Mouse (Mus musculus) neural tube, embryonic 14.5 days (tissue): ENCODE measurements around the gene Mblac2. TPM values are rescaled to one million over a fixed set of nuclear protein-coding genes. Genes with fewer than 3 reads are reported as not detected.
"Not testable (repeated sequence)": the region's sequence is repeated elsewhere in the genome, so short reads cannot be mapped to it uniquely, and the experiment has no call there.

Experiments
- ATAC-seq: fragments of 200-750 bp; cut with Nextera tagmentation; 2 replicates; pipeline ENCODE4 v1.8.0; 2017; ENCODE audit warnings: low read depth, mild to moderate bottlenecking, moderate TSS enrichment, moderate library complexity
- H3K27ac ChIP-seq: fragments of 300-500 bp; sonication (generic); 2 replicates; pipeline ENCODE4 v1.5.1; 2014; ENCODE audit warnings: low read depth, mild to moderate bottlenecking, control low read depth, low read length, moderate library complexity, mixed read lengths
- H3K27me3 ChIP-seq: fragments of 300-500 bp; sonication (generic); 2 replicates; pipeline ENCODE4 v1.6.1; 2014; ENCODE audit warnings: low read length; ENCODE audit not compliant: control insufficient read depth, insufficient read depth
- H3K36me3 ChIP-seq: fragments of 300-500 bp; sonication (generic); 2 replicates; pipeline ENCODE4 v1.6.1; 2014; ENCODE audit warnings: low read length, mixed read lengths; ENCODE audit not compliant: control insufficient read depth, insufficient read depth
- H3K4me1 ChIP-seq: fragments of 300-500 bp; sonication (generic); 2 replicates; pipeline ENCODE4 v1.6.1; 2014; ENCODE audit warnings: low read length; ENCODE audit not compliant: control insufficient read depth, insufficient read depth
- H3K4me2 ChIP-seq: fragments of 300-500 bp; sonication (generic); 2 replicates; pipeline ENCODE4 v1.6.1; 2014; ENCODE audit warnings: mild to moderate bottlenecking, low read depth, low read length, control low read depth
- H3K4me3 ChIP-seq: fragments of 300-500 bp; sonication (generic); 2 replicates; pipeline ENCODE4 v1.5.1; 2014; ENCODE audit warnings: low read depth, low read length, control low read depth, mixed read lengths
- H3K9ac ChIP-seq: fragments of 300-500 bp; sonication (generic); replicated peaks from 2 replicates; pipeline ENCODE4 v1.6.1; 2014; ENCODE audit warnings: low read depth, mild to moderate bottlenecking, control low read depth, low read length, mixed read lengths
- H3K9me3 ChIP-seq: fragments of 300-500 bp; sonication (generic); 2 replicates; pipeline ENCODE4 v1.6.1; 2016; ENCODE audit warnings: low read length; ENCODE audit not compliant: control insufficient read depth
- WGBS: fragments of 180-500 bp; shearing (Covaris S2); extraction: QIAGEN DNeasy Blood & Tissue Kit; methylation state at CpG from one replicate; pipeline ENCODE4 v1.1.7; 2014; 5-methylcytosine and 5-hydroxymethylcytosine counted together
- polyA plus RNA-seq: library from polyadenylated mRNA; unstranded; fragments of >200 nt; fragmentation: Nextera tagmentation; extraction: Ambion mirVana; gene quantifications from 2 replicates; pipeline ENCODE4 v1.2.1, GENCODE M21; 2014

Gene Mblac2
- polyA plus RNA-seq, 1 experiment from 2014 or later = 58.0 TPM

DNA sequence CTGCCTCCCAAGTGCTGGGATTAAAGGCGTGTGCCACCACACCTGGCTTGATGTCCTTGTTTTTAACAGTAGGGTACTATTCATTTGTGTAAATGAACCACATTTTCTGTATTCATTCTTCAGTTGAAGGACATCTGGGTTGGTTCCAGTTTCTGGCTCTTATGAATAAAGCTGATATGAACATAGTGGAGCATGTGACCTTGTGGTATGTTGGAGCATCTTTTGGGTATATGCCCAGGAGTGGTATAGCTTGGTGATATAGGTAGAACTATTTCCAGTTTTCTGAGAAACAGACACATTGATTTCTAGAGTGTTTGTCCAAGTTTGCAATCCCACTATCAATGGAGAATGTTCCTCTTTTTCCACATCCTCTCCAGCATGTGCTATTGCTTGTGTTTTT is 2.8 kb downstream of the Mblac2 start:
- H3K4me1 ChIP-seq = peaks cover 11% of the 10 kb centered on the region; the same call in 1 of the 2 replicates
- no peaks in the 10 kb centered on the region for H3K27me3 ChIP-seq
- no peak overlapping the region for H3K27ac ChIP-seq
- H3K4me3 ChIP-seq = no peak overlapping the region
- no peak overlapping the region for H3K9ac ChIP-seq
- H3K4me2 ChIP-seq = no peak overlapping the region
- ATAC-seq = no peak
- WGBS = 92% methylated on average over 1 of the region's 1 CpGs
- H3K36me3 ChIP-seq = no peaks in the 10 kb centered on the region
- H3K9me3 ChIP-seq = no peaks in the 10 kb centered on the region

- H3K4me1 ChIP-seq, H3K4me2 ChIP-seq, H3K27ac ChIP-seq, H3K27me3 ChIP-seq, ATAC-seq, H3K9me3 ChIP-seq, H3K4me3 ChIP-seq, H3K9ac ChIP-seq, H3K36me3 ChIP-seq: not testable (repeated sequence)
- WGBS = 61% methylated on average over 12 of the region's 12 CpGs
Observed at GRCm38 (mm10) chr13:81728141-81728540, 17.0 kb downstream of the Mblac2 start.

DNA sequence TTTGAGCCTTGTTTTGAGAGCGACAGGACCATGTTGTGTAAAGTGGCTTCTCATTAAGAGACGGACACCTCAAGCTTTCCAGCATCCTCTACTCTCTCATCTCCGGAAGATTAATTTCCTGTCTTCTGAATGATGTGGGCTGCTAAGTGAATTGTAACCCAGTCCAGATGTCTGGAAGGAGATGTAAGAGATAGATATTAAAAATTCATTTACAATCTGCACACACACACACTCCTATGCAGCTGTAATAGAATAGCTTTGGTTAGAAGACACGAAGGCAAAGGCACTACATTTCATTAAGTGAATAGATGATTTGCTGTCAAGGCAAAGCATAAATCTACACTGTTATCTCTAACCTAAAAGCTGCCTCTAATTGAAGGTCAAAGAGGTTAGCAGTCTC is 18.0 kb downstream of the Mblac2 start:
- Histone ChIP-seq H3K4me3 (no peak overlapping the region), H3K4me1 (no peaks in the 10 kb centered on the region), H3K36me3 (no peaks in the 10 kb centered on the region), H3K27ac (no peak overlapping the region), H3K27me3 (no peaks in the 10 kb centered on the region), H3K9me3 (no peaks in the 10 kb centered on the region), H3K9ac (no peak overlapping the region), H3K4me2 (no peak overlapping the region)
- WGBS = 69% methylated on average over 4 of the region's 4 CpGs
- ATAC-seq = peak; percentile 58; the same call in 1 of the 2 replicates

DNA sequence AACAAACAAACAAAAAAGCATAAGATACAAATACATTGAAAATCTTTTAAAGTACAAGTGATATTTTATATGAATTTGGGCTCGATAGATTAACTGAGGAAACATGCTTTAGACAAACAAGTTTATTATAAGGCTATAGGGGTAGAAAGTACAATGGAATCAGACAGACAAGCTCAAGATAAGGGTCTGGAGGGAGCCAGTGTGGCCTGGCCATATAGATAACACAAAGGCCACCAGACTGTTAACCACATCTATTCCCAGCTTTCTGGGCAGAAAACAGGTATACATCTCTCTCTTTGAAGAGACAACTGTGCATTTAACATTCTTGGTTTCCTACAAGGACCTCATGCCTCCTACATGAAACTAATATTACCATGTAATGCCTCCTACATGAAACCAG is 19.2 kb downstream of the Mblac2 start:
- Histone ChIP-seq H3K9me3 (no peaks in the 10 kb centered on the region), H3K36me3 (no peaks in the 10 kb centered on the region), H3K4me1 (no peaks in the 10 kb centered on the region), H3K27ac (no peak overlapping the region), H3K9ac (no peak overlapping the region), H3K27me3 (no peaks in the 10 kb centered on the region), H3K4me2 (no peak overlapping the region), H3K4me3 (no peak overlapping the region)
- 95% methylated on average over 1 of the region's 1 CpGs for WGBS
- ATAC-seq = no peak

- Histone ChIP-seq H3K4me1 (no peaks in the 10 kb centered on the region), H3K9ac (no peak overlapping the region), H3K27me3 (no peaks in the 10 kb centered on the region), H3K36me3 (no peaks in the 10 kb centered on the region), H3K27ac (no peak overlapping the region), H3K9me3 (no peaks in the 10 kb centered on the region), H3K4me2 (no peak overlapping the region), H3K4me3 (no peak overlapping the region)
- ATAC-seq = no peak
- 91% methylated on average over 5 of the region's 5 CpGs for WGBS
Observed at GRCm38 (mm10) chr13:81736606-81737005, 25.5 kb downstream of the Mblac2 start.

- Histone ChIP-seq H3K27me3 (no peaks in the 10 kb centered on the region), H3K4me1 (no peaks in the 10 kb centered on the region), H3K9ac (no peak overlapping the region), H3K4me3 (no peak overlapping the region), H3K4me2 (no peak overlapping the region), H3K36me3 (no peaks in the 10 kb centered on the region), H3K27ac (no peak overlapping the region), H3K9me3 (no peaks in the 10 kb centered on the region)
- ATAC-seq = no peak
- 54% methylated on average over 3 of the region's 3 CpGs for WGBS
Observed at GRCm38 (mm10) chr13:81740898-81741297, 29.8 kb downstream of the Mblac2 start.

DNA sequence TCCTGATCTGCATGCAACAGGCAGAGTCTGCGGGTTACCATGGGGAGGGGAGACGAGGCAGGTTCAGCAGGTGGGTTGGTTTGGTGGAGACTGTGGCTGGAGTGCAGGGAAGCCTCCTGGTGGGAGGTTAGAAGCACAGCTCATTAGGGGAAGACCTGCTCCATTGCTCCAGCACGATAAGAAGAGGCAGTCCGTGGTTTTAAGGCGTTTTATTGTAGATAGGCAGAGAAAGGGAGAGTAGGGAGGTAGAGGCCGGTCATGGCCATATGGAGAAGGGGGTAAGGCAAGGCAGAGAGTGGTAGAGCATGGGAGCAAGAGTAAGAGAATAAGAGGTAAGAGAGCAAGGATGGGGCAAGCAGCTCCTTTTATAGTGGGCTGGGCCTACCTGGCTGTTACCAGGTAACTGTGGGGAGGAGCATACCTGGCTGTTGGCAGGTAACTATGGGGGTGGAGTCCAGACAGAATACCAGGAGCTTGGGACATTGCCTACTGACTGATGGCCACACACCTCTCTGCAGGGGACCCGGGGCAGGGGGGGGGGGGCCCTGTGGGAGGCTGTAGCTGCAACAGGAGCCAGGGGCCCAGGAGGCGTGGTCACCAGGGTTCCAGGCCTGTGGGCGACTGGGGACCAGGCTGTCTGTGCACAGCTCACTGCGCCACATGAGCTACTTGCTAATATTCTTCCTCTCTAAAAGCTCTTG is 32.4 kb downstream of the Mblac2 start:
- no peaks in the 10 kb centered on the region for H3K27me3 ChIP-seq
- H3K27ac ChIP-seq = no peak overlapping the region
- no peak overlapping the region for H3K9ac ChIP-seq
- no peak overlapping the region for H3K4me3 ChIP-seq
- no peaks in the 10 kb centered on the region for H3K4me1 ChIP-seq
- H3K9me3 ChIP-seq = no peaks in the 10 kb centered on the region
- no peaks in the 10 kb centered on the region for H3K36me3 ChIP-seq
- H3K4me2 ChIP-seq = no peak overlapping the region
- ATAC-seq = no peak
- WGBS = 47% methylated on average over 10 of the region's 10 CpGs

DNA sequence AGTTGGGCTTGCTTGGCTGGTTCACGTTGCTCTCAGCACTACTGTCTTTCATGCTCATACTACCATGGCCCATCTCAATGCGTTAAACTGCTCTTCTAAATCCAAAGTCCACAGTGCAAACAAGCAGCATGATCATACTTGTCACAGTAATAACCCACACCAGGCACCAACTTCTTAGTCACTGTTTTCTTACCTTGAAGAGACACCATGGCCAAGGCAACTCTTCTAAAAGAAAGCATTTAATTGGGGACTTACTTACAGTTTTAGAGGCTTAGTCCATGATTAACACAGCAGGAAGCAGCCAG is 32.9 kb downstream of the Mblac2 start:
- no peak overlapping the region for H3K27ac ChIP-seq
- H3K4me2 ChIP-seq = no peak overlapping the region
- 50% methylated on average over 2 of the region's 2 CpGs for WGBS
- H3K4me1 ChIP-seq = no peaks in the 10 kb centered on the region
- H3K9ac ChIP-seq = no peak overlapping the region
- no peak overlapping the region for H3K4me3 ChIP-seq
- H3K36me3 ChIP-seq = no peaks in the 10 kb centered on the region
- H3K9me3 ChIP-seq = no peaks in the 10 kb centered on the region
- no peaks in the 10 kb centered on the region for H3K27me3 ChIP-seq
- ATAC-seq = no peak

GRCm38 (mm10) chr13:81754878-81755277 is 43.7 kb downstream of the Mblac2 start:
- Histone ChIP-seq H3K4me2 (no peak overlapping the region), H3K27me3 (no peaks in the 10 kb centered on the region), H3K9me3 (no peaks in the 10 kb centered on the region), H3K27ac (no peak overlapping the region), H3K36me3 (no peaks in the 10 kb centered on the region), H3K4me3 (no peak overlapping the region), H3K9ac (no peak overlapping the region), H3K4me1 (no peaks in the 10 kb centered on the region)
- no peak for ATAC-seq
